Mouse (Mus musculus) MEL-GATA-1-ER (cell line): ENCODE data around the gene Sh3rf3.

Experiments
- DNase-seq: peaks from one replicate; pipeline ENCODE4 v3.0.0-alpha.2; 2012; ENCODE audit warnings: low read depth; ENCODE audit errors: extremely low read depth

Gene Sh3rf3

GRCm38 (mm10) chr10:58813081-58813800, at the start of gene Sh3rf3:
Sh3rf3 (plus strand) TSS chr10:58813359.
- DNase-seq, result no peak

- DNase-seq, result no peak
These were observed 24.5 kb upstream of the Sh3rf3 start for GRCm38 (mm10) chr10:58788486-58789274.

- DNase-seq, result no peak
These were observed 15.6 kb upstream of the Sh3rf3 start for GRCm38 (mm10) chr10:58797555-58797954.

- DNase-seq, result no peak
These were observed 15.0 kb upstream of the Sh3rf3 start for GRCm38 (mm10) chr10:58798156-58798555.

GRCm38 (mm10) chr10:58800996-58801433, 12.1 kb upstream of the Sh3rf3 start:
- no peak for DNase-seq

- DNase-seq, result no peak
These were observed 10.8 kb upstream of the Sh3rf3 start for GRCm38 (mm10) chr10:58802391-58802790.

- no peak for DNase-seq
These were observed 5.2 kb upstream of the Sh3rf3 start for GRCm38 (mm10) chr10:58807956-58808355.

- no peak for DNase-seq
These were observed 3.0 kb upstream of the Sh3rf3 start for GRCm38 (mm10) chr10:58810181-58810580.

- no peak for DNase-seq
These were observed 714 bp upstream of the Sh3rf3 start for GRCm38 (mm10) chr10:58812210-58813080.

- no peak for DNase-seq
These were observed 637 bp downstream of the Sh3rf3 start for GRCm38 (mm10) chr10:58813801-58814191.

GRCm38 (mm10) chr10:58814486-58814885, 1.3 kb downstream of the Sh3rf3 start:
- DNase-seq, result no peak

- no peak for DNase-seq
These were observed 10.9 kb downstream of the Sh3rf3 start for GRCm38 (mm10) chr10:58824016-58824568.

GRCm38 (mm10) chr10:58829251-58830111, 16.3 kb downstream of the Sh3rf3 start:
- no peak for DNase-seq

- DNase-seq, result no peak
These were observed 20.0 kb downstream of the Sh3rf3 start for GRCm38 (mm10) chr10:58833146-58833545.

GRCm38 (mm10) chr10:58833741-58834178, 20.6 kb downstream of the Sh3rf3 start:
- no peak for DNase-seq

- DNase-seq, result no peak
These were observed 23.2 kb downstream of the Sh3rf3 start for GRCm38 (mm10) chr10:58836391-58836790.

- DNase-seq, result no peak
These were observed 24.3 kb downstream of the Sh3rf3 start for GRCm38 (mm10) chr10:58837504-58837903.

- DNase-seq, result no peak
These were observed 28.8 kb downstream of the Sh3rf3 start for GRCm38 (mm10) chr10:58841945-58842344.

GRCm38 (mm10) chr10:58843100-58843499, 29.9 kb downstream of the Sh3rf3 start:
- DNase-seq, result no peak

- DNase-seq, result no peak
These were observed 35.0 kb downstream of the Sh3rf3 start for GRCm38 (mm10) chr10:58848127-58848526.
